Mouse (Mus musculus): ENCODE results near the gene C1qtnf1. TPM values are rescaled to one million over a fixed set of nuclear protein-coding genes. Genes with fewer than 3 reads are reported as not detected.

C1qtnf1 gene
- polyA plus RNA-seq, 1 experiment from 2014 or later, result 7.1 TPM

DNA sequence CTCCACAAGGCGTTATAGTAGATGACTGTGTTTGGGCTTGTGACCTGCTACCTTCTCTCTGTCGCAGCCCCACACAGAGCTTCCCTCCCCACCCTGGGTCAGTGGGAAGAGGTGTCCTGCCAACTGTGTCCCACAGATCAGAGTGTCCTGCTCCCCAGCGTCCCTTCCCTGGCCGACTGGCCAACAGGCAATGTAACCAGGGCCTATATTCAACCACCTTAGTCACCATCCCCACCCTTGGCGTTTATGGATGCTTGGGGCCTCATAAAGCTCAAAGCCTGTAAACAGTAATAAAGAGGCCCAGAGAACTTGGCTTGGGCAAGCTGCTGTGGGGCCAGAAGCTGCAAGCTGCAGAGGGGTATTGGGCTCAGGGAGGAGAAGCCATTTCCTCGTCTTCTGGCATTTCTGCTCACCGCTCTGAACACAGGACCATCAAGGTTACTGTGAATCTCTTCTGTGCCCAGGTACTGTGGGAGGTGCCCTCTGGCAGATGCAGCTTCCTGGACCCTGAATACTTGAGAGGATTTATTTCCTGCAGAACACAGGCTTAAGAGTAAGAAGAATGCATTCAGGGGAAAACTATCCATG lies 47.6 kb downstream of the C1qtnf1 start:
- peak; percentile 36 for ATAC-seq
- Histone ChIP-seq H3K27me3 (replicated peaks; ENCODE audit: control insufficient read depth, insufficient read depth, low read length) (no peaks in the 10 kb centered on the region), H3K9ac (ENCODE audit: low read depth, low read length) (peak overlapping the region; percentile 43), H3K36me3 (ENCODE audit: control insufficient read depth, insufficient read depth, low read length) (peaks cover 4% of the 10 kb centered on the region; the same call in 1 of the 2 replicates), H3K4me3 (ENCODE audit: low read length) (0 out of 2 replicates have a peak overlapping the region, but pooled peaks have one; percentile 2), H3K4me1 (ENCODE audit: control insufficient read depth, insufficient read depth, low read length) (peaks cover 41% of the 10 kb centered on the region), H3K27ac (ENCODE audit: low read length) (peak overlapping the region; percentile 64), H3K9me3 (ENCODE audit: control insufficient read depth, low read length) (no peaks in the 10 kb centered on the region), H3K4me2 (ENCODE audit: low read depth, low read length) (peak overlapping the region; percentile 66; the same call in 1 of the 2 replicates)
- WGBS, result 51% methylated on average over 7 of the region's 7 CpGs

DNA sequence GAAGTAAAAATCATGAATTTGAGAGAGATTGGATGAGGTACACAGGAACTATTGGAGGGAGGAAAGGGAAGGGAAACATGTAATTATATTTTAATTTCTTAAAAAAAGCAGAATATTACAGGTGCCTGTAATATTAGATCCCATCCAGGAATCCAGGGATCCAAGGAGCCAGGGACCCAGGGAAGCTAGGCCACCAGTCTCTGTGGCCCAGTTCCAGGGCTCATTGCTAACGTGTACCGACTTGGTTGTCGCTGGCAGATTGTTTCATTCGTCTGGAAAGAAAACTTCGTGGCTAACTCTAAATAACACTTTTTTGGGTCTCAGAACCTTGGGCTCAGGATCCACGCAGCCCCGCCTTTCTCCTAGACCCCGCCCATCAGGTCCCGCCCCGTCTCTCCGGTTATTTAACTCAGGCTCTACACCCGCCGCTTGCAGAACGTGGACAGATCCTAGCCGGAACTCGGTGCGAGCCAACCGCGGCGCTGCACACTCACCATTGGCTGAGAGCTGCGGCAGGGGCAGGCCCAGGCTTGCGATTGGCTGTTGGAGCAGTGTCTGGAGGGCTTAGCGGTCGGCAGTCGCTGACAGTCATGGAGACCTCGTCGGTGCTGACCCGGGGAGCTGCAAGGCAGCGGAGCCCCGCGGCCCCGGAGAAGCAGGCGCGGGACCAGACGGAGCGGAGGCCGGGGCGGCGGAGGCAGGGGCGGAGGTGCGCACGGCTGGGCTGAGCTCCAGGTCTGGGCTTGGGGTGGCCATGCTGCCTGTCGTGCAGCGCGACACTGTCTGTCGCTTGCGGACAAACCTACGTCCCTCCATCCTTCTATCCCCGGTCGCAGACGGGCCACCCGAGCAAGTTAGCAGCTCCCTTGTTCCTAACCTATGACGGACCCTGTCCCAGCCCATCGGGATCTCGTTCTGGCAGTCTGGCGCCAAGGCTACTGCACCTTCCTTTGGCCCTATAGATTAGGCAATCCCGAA lies 48.7 kb downstream of the C1qtnf1 start, which contains the start of gene Engase:
TSS of gene Engase (plus strand) at position 434 of the 978 bp plus-strand sequence.
- H3K9me3 ChIP-seq (ENCODE audit: control insufficient read depth, low read length), result no peaks in the 10 kb centered on the region
- H3K4me3 ChIP-seq (ENCODE audit: low read length), result peak within 1 kb of the TSS; percentile 87
- H3K4me1 ChIP-seq (ENCODE audit: control insufficient read depth, insufficient read depth, low read length), result peaks cover 32% of the 10 kb centered on the region
- H3K36me3 ChIP-seq (ENCODE audit: control insufficient read depth, insufficient read depth, low read length), result peaks cover 4% of the 10 kb centered on the region; the same call in 1 of the 2 replicates
- ATAC-seq, result peak; percentile 99
- H3K9ac ChIP-seq (ENCODE audit: low read depth, low read length), result peak within 1 kb of the TSS; percentile 90
- peak within 1 kb of the TSS; percentile 66 for H3K4me2 ChIP-seq (ENCODE audit: low read depth, low read length)
- under 1% methylated on average over 56 of the region's 57 CpGs for WGBS
- no peaks in the 10 kb centered on the region for H3K27me3 ChIP-seq (replicated peaks; ENCODE audit: control insufficient read depth, insufficient read depth, low read length)
- peak within 1 kb of the TSS; percentile 66 for H3K27ac ChIP-seq (ENCODE audit: low read length)

DNA sequence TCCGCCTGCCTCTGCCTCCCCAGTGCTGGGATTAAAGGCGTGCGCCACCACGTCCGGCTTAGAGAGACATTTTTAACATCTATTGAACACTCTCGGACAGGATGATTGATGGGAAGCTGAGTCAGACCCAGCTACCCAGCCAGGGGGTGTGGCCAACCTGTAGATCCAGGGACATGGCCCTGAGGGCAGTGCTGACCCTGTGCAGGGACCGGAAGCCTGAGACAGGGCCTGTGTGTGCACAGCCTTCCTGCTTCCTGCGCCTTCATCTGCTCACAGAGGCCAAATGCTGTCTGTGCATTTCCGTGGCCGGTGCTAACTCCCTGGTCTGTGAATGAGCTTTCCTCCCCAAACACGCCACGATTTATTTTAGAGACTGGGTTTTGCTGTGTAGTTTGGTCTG lies 51.8 kb downstream of the C1qtnf1 start:
- no peak overlapping the region for H3K4me3 ChIP-seq (ENCODE audit: low read length)
- H3K9me3 ChIP-seq (ENCODE audit: control insufficient read depth, low read length), result no peaks in the 10 kb centered on the region
- no peak for ATAC-seq
- no peak overlapping the region for H3K27ac ChIP-seq (ENCODE audit: low read length)
- peaks cover 4% of the 10 kb centered on the region; the same call in 1 of the 2 replicates for H3K36me3 ChIP-seq (ENCODE audit: control insufficient read depth, insufficient read depth, low read length)
- no peak overlapping the region for H3K4me2 ChIP-seq (ENCODE audit: low read depth, low read length)
- no peak overlapping the region for H3K9ac ChIP-seq (ENCODE audit: low read depth, low read length)
- 76% methylated on average over 12 of the region's 12 CpGs for WGBS
- H3K27me3 ChIP-seq (replicated peaks; ENCODE audit: control insufficient read depth, insufficient read depth, low read length), result no peaks in the 10 kb centered on the region
- peaks cover 21% of the 10 kb centered on the region for H3K4me1 ChIP-seq (ENCODE audit: control insufficient read depth, insufficient read depth, low read length)

DNA sequence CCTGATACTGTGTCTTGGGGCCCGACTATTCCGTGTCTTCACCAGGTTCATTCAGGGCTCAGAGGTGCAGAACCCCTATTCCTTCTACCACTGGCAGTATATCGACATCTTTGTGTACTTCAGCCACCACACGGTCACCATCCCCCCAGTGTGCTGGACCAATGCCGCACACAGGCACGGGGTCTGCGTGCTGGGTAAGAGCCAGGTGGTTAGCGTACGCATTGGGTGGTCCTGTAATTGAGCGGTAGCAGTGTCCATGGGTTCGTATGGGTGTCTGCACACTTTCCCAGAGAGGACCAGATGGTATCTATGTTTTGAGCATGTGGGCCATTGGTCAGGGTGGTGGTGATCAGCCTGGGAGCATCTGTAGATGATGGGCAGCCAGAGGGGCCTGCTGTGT lies 53.2 kb downstream of the C1qtnf1 start:
- Histone ChIP-seq H3K9ac (ENCODE audit: low read depth, low read length) (no peak overlapping the region), H3K36me3 (ENCODE audit: control insufficient read depth, insufficient read depth, low read length) (peaks cover 6% of the 10 kb centered on the region; the same call in 1 of the 2 replicates), H3K27me3 (replicated peaks; ENCODE audit: control insufficient read depth, insufficient read depth, low read length) (no peaks in the 10 kb centered on the region), H3K4me3 (ENCODE audit: low read length) (no peak overlapping the region), H3K9me3 (ENCODE audit: control insufficient read depth, low read length) (no peaks in the 10 kb centered on the region), H3K4me2 (ENCODE audit: low read depth, low read length) (no peak overlapping the region), H3K27ac (ENCODE audit: low read length) (no peak overlapping the region), H3K4me1 (ENCODE audit: control insufficient read depth, insufficient read depth, low read length) (peaks cover 14% of the 10 kb centered on the region)
- ATAC-seq, result no peak
- WGBS, result 81% methylated on average over 11 of the region's 11 CpGs

DNA sequence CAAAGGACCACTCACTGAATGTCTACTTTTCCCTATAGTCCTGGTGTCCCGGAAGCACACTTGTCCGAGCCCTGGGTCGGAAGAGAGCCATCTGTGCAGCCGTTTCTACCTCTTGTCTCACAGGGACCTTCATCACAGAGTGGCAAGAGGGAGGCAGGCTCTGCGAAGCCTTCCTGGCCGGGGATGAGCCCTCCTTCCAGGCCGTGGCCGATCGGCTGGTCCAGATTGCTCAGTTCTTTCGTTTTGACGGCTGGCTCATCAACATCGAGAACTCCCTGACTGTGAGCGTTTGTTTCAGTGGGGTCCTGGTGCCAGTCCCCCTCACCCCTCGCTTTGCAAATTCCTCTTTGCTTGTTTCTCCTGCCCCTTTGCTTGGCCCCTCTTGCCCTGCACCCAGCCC lies 53.7 kb downstream of the C1qtnf1 start:
- ATAC-seq, result no peak
- Histone ChIP-seq H3K4me1 (ENCODE audit: control insufficient read depth, insufficient read depth, low read length) (peaks cover 14% of the 10 kb centered on the region), H3K27me3 (replicated peaks; ENCODE audit: control insufficient read depth, insufficient read depth, low read length) (no peaks in the 10 kb centered on the region), H3K27ac (ENCODE audit: low read length) (no peak overlapping the region), H3K9me3 (ENCODE audit: control insufficient read depth, low read length) (no peaks in the 10 kb centered on the region), H3K4me2 (ENCODE audit: low read depth, low read length) (no peak overlapping the region), H3K9ac (ENCODE audit: low read depth, low read length) (no peak overlapping the region), H3K4me3 (ENCODE audit: low read length) (no peak overlapping the region), H3K36me3 (ENCODE audit: control insufficient read depth, insufficient read depth, low read length) (peaks cover 8% of the 10 kb centered on the region; the same call in 1 of the 2 replicates)
- 80% methylated on average over 14 of the region's 14 CpGs for WGBS

DNA sequence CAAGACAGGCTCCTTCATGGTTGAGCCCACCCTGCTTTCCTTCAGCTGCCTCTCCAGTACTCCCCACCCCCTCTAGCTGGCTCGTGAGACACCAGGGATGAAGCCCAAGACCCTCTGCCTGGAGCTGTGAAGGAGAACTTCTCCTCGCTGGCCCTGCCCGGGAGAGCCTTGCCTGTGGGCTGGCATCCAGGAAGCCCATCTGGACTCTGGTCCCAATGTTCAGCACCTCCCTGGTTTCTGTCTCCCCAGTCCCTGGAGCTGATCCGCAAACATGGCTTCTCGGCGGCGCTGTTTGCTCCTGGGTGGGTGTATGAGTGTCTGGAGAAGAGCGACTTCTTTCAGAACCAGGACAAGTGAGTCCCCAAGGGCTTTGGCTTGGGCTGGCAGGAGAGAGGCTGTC lies 56.2 kb downstream of the C1qtnf1 start:
- H3K4me1 ChIP-seq (ENCODE audit: control insufficient read depth, insufficient read depth, low read length), result no peaks in the 10 kb centered on the region
- WGBS, result 81% methylated on average over 8 of the region's 8 CpGs
- no peaks in the 10 kb centered on the region for H3K9me3 ChIP-seq (ENCODE audit: control insufficient read depth, low read length)
- no peaks in the 10 kb centered on the region for H3K27me3 ChIP-seq (replicated peaks; ENCODE audit: control insufficient read depth, insufficient read depth, low read length)
- no peak overlapping the region for H3K4me2 ChIP-seq (ENCODE audit: low read depth, low read length)
- H3K36me3 ChIP-seq (ENCODE audit: control insufficient read depth, insufficient read depth, low read length), result peaks cover 10% of the 10 kb centered on the region
- H3K27ac ChIP-seq (ENCODE audit: low read length), result no peak overlapping the region
- H3K9ac ChIP-seq (ENCODE audit: low read depth, low read length), result no peak overlapping the region
- ATAC-seq, result no peak
- no peak overlapping the region for H3K4me3 ChIP-seq (ENCODE audit: low read length)

DNA sequence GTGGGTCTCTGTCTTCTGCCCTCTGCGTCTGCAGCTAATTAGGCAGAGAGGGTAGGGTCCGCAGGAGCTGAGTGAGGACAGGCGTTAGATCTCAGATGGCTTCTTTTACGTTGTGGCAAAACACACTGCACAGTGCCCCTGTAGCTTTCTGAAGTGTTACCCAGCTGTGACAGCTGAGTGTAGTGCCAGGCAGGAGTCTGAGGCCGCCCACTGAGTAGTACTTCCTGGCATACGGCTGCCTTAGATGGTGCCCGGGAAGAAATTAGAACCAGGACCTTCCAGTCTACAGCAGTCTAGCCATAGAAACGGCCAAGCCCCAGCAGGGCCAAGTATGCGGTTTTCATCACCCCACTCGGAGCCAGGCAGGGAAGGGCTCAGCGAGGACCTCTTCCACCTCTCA lies 57.3 kb downstream of the C1qtnf1 start:
- Histone ChIP-seq H3K27me3 (replicated peaks; ENCODE audit: control insufficient read depth, insufficient read depth, low read length) (no peaks in the 10 kb centered on the region), H3K36me3 (ENCODE audit: control insufficient read depth, insufficient read depth, low read length) (peaks cover 7% of the 10 kb centered on the region), H3K4me3 (ENCODE audit: low read length) (no peak overlapping the region), H3K9ac (ENCODE audit: low read depth, low read length) (no peak overlapping the region), H3K4me1 (ENCODE audit: control insufficient read depth, insufficient read depth, low read length) (peaks cover under 1% of the 10 kb centered on the region; the same call in 1 of the 2 replicates), H3K27ac (ENCODE audit: low read length) (no peak overlapping the region), H3K4me2 (ENCODE audit: low read depth, low read length) (no peak overlapping the region), H3K9me3 (ENCODE audit: control insufficient read depth, low read length) (no peaks in the 10 kb centered on the region)
- no peak for ATAC-seq
- WGBS, result 77% methylated on average over 11 of the region's 11 CpGs

DNA sequence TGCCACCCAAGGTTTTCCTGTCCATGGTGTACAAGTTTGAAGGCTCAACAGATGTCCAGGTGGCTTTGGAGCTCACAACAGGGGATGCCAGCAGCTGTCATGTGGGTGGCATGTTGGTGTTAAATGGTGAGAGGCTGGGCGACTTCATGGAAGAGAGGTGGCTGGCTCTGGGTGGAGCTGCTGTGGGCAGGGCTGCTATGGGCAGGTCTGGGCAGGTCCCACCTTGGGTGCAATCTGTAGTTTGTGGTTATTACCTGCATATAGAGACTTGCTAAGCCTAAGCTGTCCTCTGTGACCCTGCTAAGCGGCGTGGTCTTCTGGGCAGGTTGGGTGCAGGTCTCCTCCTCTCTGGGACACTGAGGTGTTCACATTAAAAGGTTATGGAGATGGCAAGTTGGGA lies 57.8 kb downstream of the C1qtnf1 start:
- ATAC-seq, result no peak
- Histone ChIP-seq H3K4me3 (ENCODE audit: low read length) (no peak overlapping the region), H3K9ac (ENCODE audit: low read depth, low read length) (no peak overlapping the region), H3K36me3 (ENCODE audit: control insufficient read depth, insufficient read depth, low read length) (peaks cover 7% of the 10 kb centered on the region), H3K4me2 (ENCODE audit: low read depth, low read length) (no peak overlapping the region), H3K9me3 (ENCODE audit: control insufficient read depth, low read length) (no peaks in the 10 kb centered on the region), H3K27me3 (replicated peaks; ENCODE audit: control insufficient read depth, insufficient read depth, low read length) (no peaks in the 10 kb centered on the region), H3K4me1 (ENCODE audit: control insufficient read depth, insufficient read depth, low read length) (peaks cover 5% of the 10 kb centered on the region), H3K27ac (ENCODE audit: low read length) (no peak overlapping the region)
- WGBS, result 84% methylated on average over 3 of the region's 3 CpGs

DNA sequence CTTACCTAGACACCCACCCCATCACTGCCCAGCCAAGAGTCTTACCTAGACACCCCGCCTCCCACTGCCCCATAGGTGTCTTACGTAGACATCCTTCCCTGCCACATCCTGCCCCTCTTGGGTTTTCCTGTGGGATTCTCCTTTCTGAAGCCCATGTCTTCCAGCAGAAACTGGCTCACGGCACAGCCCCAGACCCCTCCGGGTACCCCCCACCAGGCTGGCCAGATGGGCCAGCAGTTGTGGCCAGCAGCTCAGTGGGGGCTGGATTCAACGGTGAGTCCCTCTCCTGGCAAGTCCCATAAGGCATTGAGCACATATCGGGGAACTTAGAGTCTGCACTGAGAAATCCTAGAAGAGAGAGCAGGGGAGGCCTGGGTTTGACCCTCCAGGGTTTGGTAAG lies 58.3 kb downstream of the C1qtnf1 start:
- no peak for ATAC-seq
- H3K4me2 ChIP-seq (ENCODE audit: low read depth, low read length), result no peak overlapping the region
- H3K4me1 ChIP-seq (ENCODE audit: control insufficient read depth, insufficient read depth, low read length), result peaks cover 5% of the 10 kb centered on the region
- 89% methylated on average over 6 of the region's 6 CpGs for WGBS
- no peak overlapping the region for H3K27ac ChIP-seq (ENCODE audit: low read length)
- H3K36me3 ChIP-seq (ENCODE audit: control insufficient read depth, insufficient read depth, low read length), result peaks cover 7% of the 10 kb centered on the region
- H3K4me3 ChIP-seq (ENCODE audit: low read length), result no peak overlapping the region
- H3K9me3 ChIP-seq (ENCODE audit: control insufficient read depth, low read length), result no peaks in the 10 kb centered on the region
- H3K27me3 ChIP-seq (replicated peaks; ENCODE audit: control insufficient read depth, insufficient read depth, low read length), result no peaks in the 10 kb centered on the region
- H3K9ac ChIP-seq (ENCODE audit: low read depth, low read length), result no peak overlapping the region

All from intestine, embryonic 16.5 days (tissue).